Mouse (Mus musculus) G1E (cell line): Measurements from ENCODE around the gene Myo16.

ENCODE experiments used
- CTCF ChIP-seq: IDR thresholded peaks from 2 replicates; pipeline ENCODE4 v1.5.1; 2012; ENCODE audit warnings: low read depth, low read length, inconsistent platforms, mixed read lengths
- GATA1 ChIP-seq: IDR thresholded peaks from 2 replicates; pipeline ENCODE4 v1.6.1; 2012; ENCODE audit warnings: borderline replicate concordance, low read length, inconsistent platforms, mixed read lengths
- GATA2 ChIP-seq: IDR thresholded peaks from 2 replicates; pipeline ENCODE4 v1.6.1; 2012; ENCODE audit warnings: low read depth, low read length, inconsistent platforms, borderline replicate concordance
- POLR2AphosphoS5 ChIP-seq: IDR thresholded peaks from 2 replicates; pipeline ENCODE4 v1.6.1; 2012; ENCODE audit warnings: low read depth, low read length, inconsistent platforms; ENCODE audit not compliant: insufficient replicate concordance
- TAL1 ChIP-seq: conservative IDR thresholded peaks from 2 replicates; pipeline ENCODE4 v1.6.1; 2012; ENCODE audit warnings: low read depth, low read length, inconsistent platforms, mixed read lengths

DNA sequence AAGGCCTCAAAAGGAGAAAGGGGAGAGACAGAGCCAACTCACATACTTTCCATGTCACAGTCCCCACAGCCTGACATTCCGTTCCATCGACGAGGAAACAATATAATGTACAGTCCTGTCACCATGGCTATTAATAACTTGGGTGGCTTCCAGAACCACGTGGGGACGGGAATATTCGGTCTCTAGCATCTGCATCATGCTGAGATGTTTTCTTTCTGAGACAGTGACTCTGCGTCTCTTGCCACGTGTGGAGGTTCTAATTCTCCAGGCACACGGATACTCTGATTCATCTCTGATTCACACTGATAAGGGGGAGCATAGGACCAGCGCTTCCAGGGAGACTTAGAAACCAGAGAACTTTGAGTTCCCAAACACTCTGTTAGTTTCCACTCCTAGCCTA lies 492.8 kb downstream of the Myo16 start:
- TF ChIP-seq CTCF (no peak), GATA2 (no peak), GATA1 (no peak), POLR2AphosphoS5 (no peak), TAL1 (no peak)
